Mouse (Mus musculus): ENCODE data around the gene Ric1.

DNA sequence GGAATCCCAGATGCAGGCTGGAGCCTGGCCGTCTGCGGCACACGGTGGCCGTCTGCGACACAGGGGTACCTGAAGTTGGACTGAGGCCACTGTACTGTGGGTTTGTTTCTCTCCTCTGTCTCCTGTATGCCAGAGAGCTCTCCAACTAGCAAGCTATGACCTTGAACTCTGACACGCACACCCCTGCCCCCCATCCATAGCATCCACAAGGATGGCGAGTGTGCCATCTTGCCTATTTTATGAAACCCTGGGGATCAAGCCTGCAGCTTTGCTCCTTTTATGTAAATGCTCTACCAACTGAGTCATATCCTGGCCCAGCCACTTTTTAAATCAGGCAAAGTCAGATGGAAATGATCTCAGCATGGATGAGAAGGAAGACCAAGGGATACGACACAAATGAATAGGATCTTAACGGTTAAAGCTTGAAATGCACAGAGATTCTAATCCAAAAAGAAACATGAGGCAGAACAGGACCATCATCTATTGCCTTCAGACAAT, 131.7 kb downstream of the Ric1 start:
- TF ChIP-seq GATA1 (IDR thresholded peaks at IDR 0.05; ENCODE audit: borderline replicate concordance, low read length) (no peak), FLI1 (IDR thresholded peaks at IDR 0.05; ENCODE audit: low read length) (no peak)
